In the genomic region with DNA sequence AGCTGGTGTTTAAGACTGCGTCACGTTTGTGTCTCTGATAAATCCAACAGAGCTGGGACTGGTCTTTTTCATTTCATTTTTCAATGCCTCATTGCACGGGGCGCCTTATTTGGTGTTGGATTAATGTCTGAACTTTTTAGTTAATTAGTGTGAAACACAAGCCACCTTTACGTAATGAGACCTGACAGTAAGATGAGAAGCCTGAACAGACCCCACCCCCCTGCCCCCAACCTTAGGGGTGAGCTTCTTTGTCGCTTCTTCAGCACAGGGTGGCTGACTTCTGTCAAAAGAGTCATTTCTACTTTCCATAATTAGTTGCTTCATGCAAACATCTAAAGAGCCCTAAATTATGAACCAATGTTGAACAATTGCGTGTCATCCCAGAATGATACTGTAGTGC, we compare ENCODE assay signal across 16 mouse cellular contexts.
"Had no signal": no experiment of that assay in that cellular context is flagged by ENCODE, and none has a peak within 500 bp of the region (broad histone marks: within the 10 kb centered on the region; RNA-seq: fewer than 3 reads in every experiment).

No protein-coding gene starts in this region.

- H3K27ac ChIP-seq: liver, embryonic 12.5 days; liver, embryonic 14.5 days; lung, embryonic 15.5 days; macrophage; neural tube, embryonic 12.5 days; stomach, embryonic 15.5 days; stomach, postnatal 0 days had no signal

- H3K4me3 ChIP-seq: liver, embryonic 12.5 days; lung, embryonic 15.5 days; neural tube, embryonic 12.5 days; stomach, embryonic 15.5 days had no signal

- H3K36me3 ChIP-seq: liver, embryonic 12.5 days; lung, embryonic 15.5 days; neural tube, embryonic 12.5 days; stomach, embryonic 15.5 days had no signal

- H3K9me3 ChIP-seq: liver, embryonic 12.5 days; lung, embryonic 15.5 days; neural tube, embryonic 12.5 days; stomach, embryonic 15.5 days had no signal

- ATAC-seq: liver, embryonic 12.5 days; lung, postnatal 0 days had no signal

- H3K9ac ChIP-seq: liver, embryonic 12.5 days; liver, embryonic 14.5 days; lung, embryonic 15.5 days; neural tube, embryonic 12.5 days; stomach, embryonic 15.5 days had no signal

- H3K4me1 ChIP-seq: lung, embryonic 15.5 days; neural tube, embryonic 12.5 days; stomach, embryonic 15.5 days had no signal

- H3K4me2 ChIP-seq: liver, embryonic 12.5 days; lung, embryonic 15.5 days; neural tube, embryonic 12.5 days; stomach, embryonic 15.5 days had no signal

- H3K27me3 ChIP-seq: lung, embryonic 15.5 days; neural tube, embryonic 12.5 days; stomach, embryonic 15.5 days had no signal

- DNase-seq: lung, adult 18-20 months; lung, postnatal 14 days; lung, postnatal 36 days; midbrain, embryonic 14.5 days; right cerebral cortex, postnatal 14 days; thymus, adult 2 months; thymus, postnatal 25 days; thymus, postnatal 4 days had no signal
